Mouse (Mus musculus) lung, embryonic 15.5 days (tissue): Measurements from ENCODE around the gene Nckap1. TPM values are rescaled to one million over a fixed set of nuclear protein-coding genes. Genes with fewer than 3 reads are reported as not detected.
"Not testable (repeated sequence)": the region's sequence is repeated elsewhere in the genome, so short reads cannot be mapped to it uniquely, and the experiment has no call there.

Experiments
- ATAC-seq: fragments of 200-750 bp; cut with Nextera tagmentation; 2 replicates; pipeline ENCODE4 v1.8.0; 2017; ENCODE audit warnings: moderate number of reproducible peaks, borderline replicate concordance; ENCODE audit not compliant: low FRiP score, low TSS enrichment; ENCODE audit errors: extremely low read depth
- H3K27ac ChIP-seq: fragments of 300-500 bp; sonication (generic); 2 replicates; pipeline ENCODE4 v1.5.1; 2015; ENCODE audit warnings: moderate library complexity, mild to moderate bottlenecking, inconsistent platforms
- H3K27me3 ChIP-seq: fragments of 300-500 bp; sonication (generic); 2 replicates; pipeline ENCODE4 v1.6.1; 2015; ENCODE audit warnings: inconsistent platforms
- H3K36me3 ChIP-seq: fragments of 300-500 bp; sonication (generic); 2 replicates; pipeline ENCODE4 v1.6.1; 2015; ENCODE audit warnings: inconsistent platforms
- H3K4me1 ChIP-seq: fragments of 300-500 bp; sonication (generic); 2 replicates; pipeline ENCODE4 v1.6.1; 2015; ENCODE audit warnings: inconsistent platforms
- H3K4me2 ChIP-seq: fragments of 300-500 bp; sonication (generic); 2 replicates; pipeline ENCODE4 v1.6.1; 2015; ENCODE audit warnings: inconsistent platforms, mild to moderate bottlenecking, moderate library complexity
- H3K4me3 ChIP-seq: fragments of 300-500 bp; sonication (generic); 2 replicates; pipeline ENCODE4 v1.5.1; 2015; ENCODE audit warnings: mild to moderate bottlenecking, inconsistent platforms
- H3K9ac ChIP-seq: fragments of 300-500 bp; sonication (generic); 2 replicates; pipeline ENCODE4 v1.6.1; 2015; ENCODE audit warnings: inconsistent platforms
- H3K9me3 ChIP-seq: fragments of 300-500 bp; sonication (generic); 2 replicates; pipeline ENCODE4 v1.6.1; 2016; ENCODE audit warnings: inconsistent platforms
- WGBS: fragments of 180-500 bp; shearing (Covaris S2); methylation state at CpG from one replicate; pipeline ENCODE4 v1.1.7; 2015; 5-methylcytosine and 5-hydroxymethylcytosine counted together
- polyA plus RNA-seq: library from polyadenylated mRNA; unstranded; fragments of >200 nt; fragmentation: Nextera tagmentation; extraction: Ambion mirVana; gene quantifications from 2 replicates; pipeline ENCODE4 v1.2.1, GENCODE M21; 2015

Nckap1 gene
- polyA plus RNA-seq, 1 experiment from 2014 or later: 76.2 TPM

DNA sequence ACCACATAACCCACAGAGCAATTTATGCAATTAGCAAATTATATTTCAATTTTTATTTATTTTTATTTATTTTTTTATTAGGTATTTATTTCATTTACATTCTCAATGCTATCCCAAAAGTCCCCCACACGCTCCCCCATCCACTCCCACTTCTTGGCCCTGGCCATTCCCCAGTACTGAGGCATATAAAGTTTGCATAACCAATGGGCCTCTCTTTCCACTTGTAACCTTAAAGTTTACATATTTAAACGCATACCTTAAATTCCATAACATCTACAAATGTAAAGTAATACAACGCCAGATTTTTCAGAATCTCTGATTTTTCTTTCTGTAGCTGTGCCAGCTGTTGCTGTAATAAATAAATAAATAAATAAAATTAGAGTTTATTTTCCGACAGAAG, 26.7 kb downstream of the Nckap1 start:
- Histone ChIP-seq H3K9me3 (no peaks in the 10 kb centered on the region), H3K4me2 (no peak overlapping the region), H3K27me3 (no peaks in the 10 kb centered on the region), H3K36me3 (peaks cover 30% of the 10 kb centered on the region), H3K9ac (no peak overlapping the region), H3K4me1 (peaks cover 16% of the 10 kb centered on the region; the same call in 1 of the 2 replicates), H3K4me3 (no peak overlapping the region), H3K27ac (no peak overlapping the region)
- ATAC-seq: no peak
- WGBS: 34% methylated on average over 4 of the region's 4 CpGs

- H3K36me3 ChIP-seq: peaks cover 61% of the 10 kb centered on the region
- H3K9ac ChIP-seq: no peak overlapping the region
- peaks cover under 1% of the 10 kb centered on the region; the same call in 1 of the 2 replicates for H3K4me1 ChIP-seq
- no peak overlapping the region for H3K27ac ChIP-seq
- no peak for ATAC-seq
- no peak overlapping the region for H3K4me3 ChIP-seq
- no peaks in the 10 kb centered on the region for H3K9me3 ChIP-seq
- H3K4me2 ChIP-seq: no peak overlapping the region
- WGBS: 94% methylated on average over 4 of the region's 4 CpGs
- H3K27me3 ChIP-seq: no peaks in the 10 kb centered on the region
These were observed 31.5 kb downstream of the Nckap1 start for GRCm38 (mm10) chr2:80549704-80550103.

GRCm38 (mm10) chr2:80547901-80548300, 33.3 kb downstream of the Nckap1 start:
- H3K4me3 ChIP-seq: no peak overlapping the region
- peaks cover 70% of the 10 kb centered on the region for H3K36me3 ChIP-seq
- no peaks in the 10 kb centered on the region for H3K27me3 ChIP-seq
- H3K27ac ChIP-seq: no peak overlapping the region
- no peaks in the 10 kb centered on the region for H3K9me3 ChIP-seq
- H3K9ac ChIP-seq: no peak overlapping the region
- no peak for ATAC-seq
- H3K4me1 ChIP-seq: no peaks in the 10 kb centered on the region
- WGBS: 89% methylated on average over 1 of the region's 1 CpGs
- H3K4me2 ChIP-seq: no peak overlapping the region

- Histone ChIP-seq H3K27me3 (no peaks in the 10 kb centered on the region), H3K4me1 (no peaks in the 10 kb centered on the region), H3K4me3 (no peak overlapping the region), H3K36me3 (peaks cover 56% of the 10 kb centered on the region), H3K27ac (no peak overlapping the region), H3K4me2 (no peak overlapping the region), H3K9ac (no peak overlapping the region), H3K9me3 (no peaks in the 10 kb centered on the region)
- 83% methylated on average over 5 of the region's 5 CpGs for WGBS
- ATAC-seq: no peak
These were observed 38.4 kb downstream of the Nckap1 start for GRCm38 (mm10) chr2:80542801-80543200.

DNA sequence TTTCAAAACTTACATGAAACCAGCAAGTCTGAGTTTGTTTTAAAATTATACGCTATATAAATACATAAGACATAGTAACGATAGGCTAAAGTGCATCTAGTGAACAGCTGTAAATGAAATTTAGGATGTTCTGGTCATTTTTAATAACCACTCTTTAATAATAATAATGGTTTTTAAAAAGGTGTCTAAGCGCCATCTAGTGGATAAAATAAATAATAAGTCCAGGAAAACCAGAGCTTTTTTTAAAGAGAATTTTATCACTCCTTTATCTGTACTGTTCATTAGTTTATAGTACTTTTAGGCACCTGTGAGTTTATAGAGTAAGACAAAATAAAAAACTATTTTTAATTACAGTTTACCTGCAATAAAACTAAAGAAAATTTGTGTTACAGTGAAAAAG, 44.0 kb downstream of the Nckap1 start:
- Histone ChIP-seq H3K4me3 (no peak overlapping the region), H3K27ac (no peak overlapping the region), H3K9me3 (no peaks in the 10 kb centered on the region), H3K4me2 (no peak overlapping the region), H3K4me1 (no peaks in the 10 kb centered on the region), H3K27me3 (no peaks in the 10 kb centered on the region), H3K9ac (no peak overlapping the region), H3K36me3 (peaks cover 52% of the 10 kb centered on the region)
- ATAC-seq: no peak
- WGBS: 61% methylated on average over 3 of the region's 3 CpGs

DNA sequence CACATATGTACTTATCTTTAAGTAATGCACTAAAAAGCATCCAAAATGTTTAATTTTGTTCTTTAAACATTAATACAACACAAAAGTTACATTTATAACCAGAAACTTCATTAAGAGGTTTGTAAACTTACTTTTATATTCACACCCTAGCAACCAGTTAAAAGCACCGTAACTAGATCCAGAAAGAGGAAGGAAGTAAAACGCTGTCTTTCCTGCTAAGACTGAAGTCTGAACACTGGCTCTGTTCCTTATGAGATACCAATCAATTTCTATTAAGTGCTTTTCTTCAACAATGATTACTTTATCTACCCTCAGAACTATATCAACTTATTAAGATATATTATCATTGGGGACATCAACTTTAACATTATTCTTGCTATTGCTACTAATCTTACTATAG, 44.6 kb downstream of the Nckap1 start:
- H3K4me3 ChIP-seq: no peak overlapping the region
- no peak overlapping the region for H3K9ac ChIP-seq
- H3K27me3 ChIP-seq: no peaks in the 10 kb centered on the region
- 89% methylated on average over 2 of the region's 2 CpGs for WGBS
- peaks cover 54% of the 10 kb centered on the region for H3K36me3 ChIP-seq
- H3K9me3 ChIP-seq: no peaks in the 10 kb centered on the region
- no peaks in the 10 kb centered on the region for H3K4me1 ChIP-seq
- H3K27ac ChIP-seq: no peak overlapping the region
- no peak overlapping the region for H3K4me2 ChIP-seq
- no peak for ATAC-seq

DNA sequence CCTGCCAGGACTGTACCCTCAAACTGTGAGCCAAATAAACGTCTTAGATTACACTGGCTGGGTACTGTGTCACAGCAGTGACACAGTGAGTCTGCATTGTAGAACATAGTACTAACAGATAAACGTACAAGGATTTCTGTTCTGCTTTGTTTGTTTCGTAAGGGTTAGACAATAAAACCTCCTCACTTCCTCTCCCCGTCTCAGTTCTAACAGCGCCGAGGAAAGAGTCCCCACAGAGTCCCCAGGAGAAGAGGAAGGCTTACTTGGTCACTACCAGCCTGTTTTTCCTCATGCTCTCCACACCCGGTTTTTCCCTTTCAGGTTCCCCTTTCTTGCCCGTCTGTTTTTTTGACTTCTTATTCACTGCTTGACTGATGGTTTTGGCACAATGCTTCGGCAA, 56.9 kb downstream of the Nckap1 start:
- Histone ChIP-seq H3K9me3 (no peaks in the 10 kb centered on the region), H3K27me3 (no peaks in the 10 kb centered on the region), H3K4me3 (no peak overlapping the region), H3K9ac (no peak overlapping the region), H3K4me1 (no peaks in the 10 kb centered on the region), H3K4me2 (no peak overlapping the region), H3K36me3 (peaks cover 60% of the 10 kb centered on the region), H3K27ac (no peak overlapping the region)
- 86% methylated on average over 9 of the region's 9 CpGs for WGBS
- ATAC-seq: no peak

DNA sequence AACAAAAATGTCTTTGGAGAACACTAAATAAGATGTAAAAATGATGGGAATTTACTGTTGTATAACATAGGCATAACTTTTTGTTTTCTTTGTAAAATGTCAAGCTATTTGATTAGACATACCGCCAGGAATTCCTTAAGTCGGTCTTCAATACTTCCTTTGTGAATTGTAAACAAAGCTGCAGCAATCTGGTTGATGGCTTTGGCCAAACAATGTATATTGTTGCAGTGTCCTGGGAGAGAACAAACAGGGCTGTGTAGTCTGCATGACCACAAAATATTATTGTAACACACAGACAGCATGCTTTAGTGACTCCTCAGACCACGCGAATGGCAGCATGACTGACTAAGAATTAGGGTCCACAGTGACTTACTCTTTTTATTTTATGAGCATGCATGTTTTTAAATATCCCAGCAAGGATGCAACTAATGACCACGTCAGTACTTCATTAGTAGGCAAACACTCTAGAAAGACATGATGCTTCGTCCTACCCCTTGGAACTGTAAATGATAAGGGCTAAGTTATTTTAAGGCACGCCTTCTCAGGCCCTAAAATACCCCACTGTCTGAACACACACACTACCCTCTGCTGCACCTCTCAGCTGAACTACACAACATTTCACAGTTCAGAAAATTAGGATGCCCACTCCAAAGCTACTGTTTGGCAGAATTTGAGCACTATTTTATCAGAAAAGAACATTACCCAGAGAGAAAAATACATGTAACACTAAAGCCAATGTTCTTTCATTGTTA, 75.0 kb downstream of the Nckap1 start:
- no peaks in the 10 kb centered on the region for H3K9me3 ChIP-seq
- no peaks in the 10 kb centered on the region for H3K4me1 ChIP-seq
- ATAC-seq: no peak
- H3K9ac ChIP-seq: no peak overlapping the region
- no peaks in the 10 kb centered on the region for H3K27me3 ChIP-seq
- H3K4me2 ChIP-seq: no peak overlapping the region
- no peak overlapping the region for H3K4me3 ChIP-seq
- H3K36me3 ChIP-seq: peaks cover 62% of the 10 kb centered on the region
- H3K27ac ChIP-seq: no peak overlapping the region
- 72% methylated on average over 7 of the region's 7 CpGs for WGBS

DNA sequence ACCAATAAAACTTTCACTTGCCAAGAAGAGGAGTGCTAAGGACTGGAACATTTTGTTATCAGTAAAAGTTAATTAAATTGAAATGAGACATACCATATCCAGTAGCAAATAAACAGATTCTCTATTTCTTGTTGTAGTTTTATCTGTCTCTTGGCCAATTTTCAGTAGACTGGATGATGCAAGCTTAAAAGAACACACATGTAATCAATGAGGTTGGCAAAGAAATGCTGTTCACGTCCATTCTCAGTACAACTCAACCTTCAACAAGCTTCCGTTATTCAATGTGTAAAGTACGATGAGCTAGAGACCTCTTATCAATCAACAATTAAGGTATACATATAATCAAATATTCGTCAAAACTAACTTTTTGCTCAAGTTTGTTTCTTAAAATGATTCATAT, 79.0 kb downstream of the Nckap1 start:
- H3K4me3 ChIP-seq: no peak overlapping the region
- no peaks in the 10 kb centered on the region for H3K27me3 ChIP-seq
- no peak overlapping the region for H3K4me2 ChIP-seq
- H3K27ac ChIP-seq: no peak overlapping the region
- WGBS: 90% methylated on average over 4 of the region's 4 CpGs
- H3K9me3 ChIP-seq: no peaks in the 10 kb centered on the region
- no peaks in the 10 kb centered on the region for H3K4me1 ChIP-seq
- H3K9ac ChIP-seq: no peak overlapping the region
- H3K36me3 ChIP-seq: peaks cover 40% of the 10 kb centered on the region
- no peak for ATAC-seq

GRCm38 (mm10) chr2:80495304-80495703, 85.9 kb downstream of the Nckap1 start:
- H3K27me3 ChIP-seq, H3K27ac ChIP-seq, H3K9ac ChIP-seq, H3K4me2 ChIP-seq, H3K9me3 ChIP-seq, H3K4me3 ChIP-seq, H3K4me1 ChIP-seq, ATAC-seq, H3K36me3 ChIP-seq: not testable (repeated sequence)
- 60% methylated on average over 7 of the region's 7 CpGs for WGBS

- H3K4me2 ChIP-seq: no peak overlapping the region
- no peaks in the 10 kb centered on the region for H3K36me3 ChIP-seq
- no peak overlapping the region for H3K4me3 ChIP-seq
- H3K4me1 ChIP-seq: no peaks in the 10 kb centered on the region
- no peak for ATAC-seq
- H3K27me3 ChIP-seq: no peaks in the 10 kb centered on the region
- 57% methylated on average over 5 of the region's 5 CpGs for WGBS
- no peak overlapping the region for H3K27ac ChIP-seq
- no peaks in the 10 kb centered on the region for H3K9me3 ChIP-seq
- no peak overlapping the region for H3K9ac ChIP-seq
These were observed 94.3 kb downstream of the Nckap1 start for GRCm38 (mm10) chr2:80486851-80487250.

- WGBS: 87% methylated on average over 5 of the region's 5 CpGs
- H3K4me1 ChIP-seq: no peaks in the 10 kb centered on the region
- no peak for ATAC-seq
- H3K9me3 ChIP-seq: no peaks in the 10 kb centered on the region
- no peak overlapping the region for H3K4me2 ChIP-seq
- no peaks in the 10 kb centered on the region for H3K27me3 ChIP-seq
- no peak overlapping the region for H3K27ac ChIP-seq
- no peaks in the 10 kb centered on the region for H3K36me3 ChIP-seq
- H3K9ac ChIP-seq: no peak overlapping the region
- H3K4me3 ChIP-seq: no peak overlapping the region
These were observed 96.2 kb downstream of the Nckap1 start for GRCm38 (mm10) chr2:80484951-80485350.

- H3K4me3 ChIP-seq: no peak overlapping the region
- 54% methylated on average over 1 of the region's 1 CpGs for WGBS
- H3K4me1 ChIP-seq: no peaks in the 10 kb centered on the region
- H3K9ac ChIP-seq: no peak overlapping the region
- no peaks in the 10 kb centered on the region for H3K9me3 ChIP-seq
- H3K27ac ChIP-seq: no peak overlapping the region
- H3K36me3 ChIP-seq: no peaks in the 10 kb centered on the region
- H3K27me3 ChIP-seq: no peaks in the 10 kb centered on the region
- H3K4me2 ChIP-seq: no peak overlapping the region
- ATAC-seq: no peak
These were observed 105.3 kb downstream of the Nckap1 start for GRCm38 (mm10) chr2:80475831-80476230.
